Mouse (Mus musculus): ENCODE data around the gene 1700001J03Rik. TPM values are rescaled to one million over a fixed set of nuclear protein-coding genes. Genes with fewer than 3 reads are reported as not detected.

1700001J03Rik gene
- polyA plus RNA-seq (2015; fragmentation: Illumina TruSeq; extraction: RNeasy Lipid Tissue Mini Kit (QIAGEN cat#74804); ENCODE audit: insufficient read depth, low read depth, low replicate concordance) = 3.6 TPM

GRCm38 (mm10) chr5:146185204-146185603 lies at the start of gene 1700001J03Rik:
Gene 1700001J03Rik, minus strand, starts transcription at chr5:146185304.

GRCm38 (mm10) chr5:146230864-146231654 lies 46.0 kb upstream of the 1700001J03Rik start, which contains the start of gene Cdk8:
Gene Cdk8, plus strand, starts transcription at chr5:146231230.

DNA sequence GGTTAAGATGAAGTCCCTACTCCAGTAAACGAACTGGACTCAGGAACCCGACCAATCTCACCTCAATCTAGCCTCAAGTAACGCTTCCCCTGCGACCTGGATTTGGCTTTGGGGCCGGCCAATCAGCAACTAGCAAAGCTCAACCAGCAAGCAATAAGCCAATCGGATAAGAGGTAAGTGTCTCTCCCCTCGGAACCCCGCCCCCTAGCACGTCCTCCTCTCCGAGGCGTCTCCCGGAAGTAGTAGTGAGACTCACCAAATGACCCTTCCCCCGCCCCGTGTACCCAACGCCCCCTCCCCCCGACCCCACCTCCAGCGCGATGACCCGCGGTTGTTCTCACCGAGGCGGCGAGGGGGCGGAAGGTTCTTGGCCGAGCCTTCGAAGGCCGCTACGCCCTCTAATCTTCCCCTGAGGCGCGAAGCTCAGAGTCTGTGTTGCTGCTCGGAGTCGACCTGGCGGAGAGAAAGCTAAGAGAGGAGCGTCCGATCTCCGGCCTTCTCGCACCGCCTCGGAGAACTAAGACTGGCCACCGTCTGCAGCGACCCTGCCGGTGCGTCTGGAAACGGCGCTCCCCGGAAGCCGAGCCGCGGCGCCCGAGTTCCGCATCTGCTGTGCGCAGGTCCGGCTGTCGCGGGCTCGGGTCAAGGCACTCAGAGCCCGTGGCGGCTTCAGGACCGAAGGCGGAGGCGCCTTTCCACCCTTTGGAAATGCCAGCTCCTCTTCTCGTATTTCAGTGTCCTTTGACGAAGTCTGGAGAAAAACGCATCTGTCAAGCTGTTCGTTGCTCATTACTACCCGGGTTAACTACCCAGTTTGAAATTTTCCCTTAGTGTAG lies 36.0 kb upstream of the 1700001J03Rik start, which contains the start of gene Rnf6:
Gene Rnf6 (minus strand): TSS at position 677 of the 836 bp plus-strand sequence.

DNA sequence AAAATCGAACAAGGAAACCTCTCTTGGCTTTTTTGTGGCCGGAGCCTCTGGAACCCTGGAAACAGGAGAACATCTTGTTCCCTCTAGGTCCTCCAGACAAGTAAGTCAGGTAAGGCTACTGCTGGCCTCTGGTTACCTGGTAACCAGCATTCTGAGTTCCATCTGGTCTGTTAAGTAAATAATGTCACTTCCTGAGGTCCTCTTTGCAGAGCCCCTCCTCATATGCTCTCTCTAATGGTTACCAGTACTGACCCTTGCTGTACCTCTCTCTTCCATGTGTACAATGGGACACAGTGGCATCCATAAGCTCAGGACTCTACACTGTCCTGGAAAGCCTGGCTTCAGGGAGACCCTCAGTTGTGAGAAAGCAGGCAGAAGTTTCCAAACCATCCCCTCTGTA lies 14.5 kb downstream of the 1700001J03Rik start, which contains the start of gene Gm6309:
Gene Gm6309 (minus strand): TSS at position 101 of the 400 bp plus-strand sequence.

DNA sequence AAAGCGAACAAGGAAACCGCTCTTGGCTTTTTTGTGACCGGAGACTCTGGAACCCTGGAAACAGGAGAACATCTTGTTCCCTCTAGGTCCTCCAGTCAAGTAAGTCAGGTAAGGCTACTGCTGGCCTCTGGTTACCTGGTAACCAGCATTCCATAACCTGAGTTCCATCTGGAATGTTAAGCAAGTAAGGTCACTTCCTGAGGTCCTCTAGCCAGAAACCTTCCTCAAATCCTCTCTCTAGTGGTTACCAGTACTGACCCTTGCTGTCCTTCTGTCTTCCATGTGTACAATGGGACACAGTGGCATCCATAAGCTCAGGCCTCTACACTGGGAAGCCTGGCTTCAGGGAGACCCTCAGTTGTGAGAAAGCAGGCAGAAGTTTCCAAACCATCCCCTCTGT lies 24.7 kb downstream of the 1700001J03Rik start, which contains the start of gene Gm5565:
Gene Gm5565 (minus strand): TSS at position 101 of the 400 bp plus-strand sequence.

Other genes starting within 250 kb of the 1700001J03Rik start
- gene Cyp3a25, start 175.7 kb downstream of the 1700001J03Rik start, polyA plus RNA-seq (2015; fragmentation: Illumina TruSeq; extraction: RNeasy Lipid Tissue Mini Kit (QIAGEN cat#74804); ENCODE audit: insufficient read depth, low read depth, low replicate concordance) = not detected
- not detected for gene Cyp3a59, start 106.0 kb downstream of the 1700001J03Rik start, polyA plus RNA-seq (2015; fragmentation: Illumina TruSeq; extraction: RNeasy Lipid Tissue Mini Kit (QIAGEN cat#74804); ENCODE audit: insufficient read depth, low read depth, low replicate concordance)
- not detected for gene Gm5565, start 24.8 kb downstream of the 1700001J03Rik start, polyA plus RNA-seq (2015; fragmentation: Illumina TruSeq; extraction: RNeasy Lipid Tissue Mini Kit (QIAGEN cat#74804); ENCODE audit: insufficient read depth, low read depth, low replicate concordance)
- not detected for gene Gm6309, start 14.6 kb downstream of the 1700001J03Rik start, polyA plus RNA-seq (2015; fragmentation: Illumina TruSeq; extraction: RNeasy Lipid Tissue Mini Kit (QIAGEN cat#74804); ENCODE audit: insufficient read depth, low read depth, low replicate concordance)
- 10.2 TPM for gene Rnf6, start 36.3 kb upstream of the 1700001J03Rik start, polyA plus RNA-seq (2015; fragmentation: Illumina TruSeq; extraction: RNeasy Lipid Tissue Mini Kit (QIAGEN cat#74804); ENCODE audit: insufficient read depth, low read depth, low replicate concordance)
- gene Cdk8, start 45.9 kb upstream of the 1700001J03Rik start, polyA plus RNA-seq (2015; fragmentation: Illumina TruSeq; extraction: RNeasy Lipid Tissue Mini Kit (QIAGEN cat#74804); ENCODE audit: insufficient read depth, low read depth, low replicate concordance) = 15.9 TPM
- gene Wasf3, start 199.7 kb upstream of the 1700001J03Rik start, polyA plus RNA-seq (2015; fragmentation: Illumina TruSeq; extraction: RNeasy Lipid Tissue Mini Kit (QIAGEN cat#74804); ENCODE audit: insufficient read depth, low read depth, low replicate concordance) = 1.1 TPM